Mouse (Mus musculus) forebrain, embryonic 13.5 days (tissue): ENCODE results near the gene Tmem130. TPM values are rescaled to one million over a fixed set of nuclear protein-coding genes. Genes with fewer than 3 reads are reported as not detected.
"Not testable (repeated sequence)": the region's sequence is repeated elsewhere in the genome, so short reads cannot be mapped to it uniquely, and the experiment has no call there.

Source experiments
- ATAC-seq: fragments of 200-750 bp; cut with Nextera tagmentation; 2 replicates; pipeline ENCODE4 v1.8.0; 2017
- H3K27ac ChIP-seq: fragments of 300-500 bp; sonication (generic); 2 replicates; pipeline ENCODE4 v1.5.1; 2015; ENCODE audit warnings: inconsistent platforms, mild to moderate bottlenecking, moderate library complexity
- H3K27me3 ChIP-seq: fragments of 300-500 bp; sonication (generic); 2 replicates; pipeline ENCODE4 v1.6.1; 2015; ENCODE audit warnings: mild to moderate bottlenecking, inconsistent platforms
- H3K36me3 ChIP-seq: fragments of 300-500 bp; sonication (generic); 2 replicates; pipeline ENCODE4 v1.6.1; 2015; ENCODE audit warnings: mild to moderate bottlenecking, inconsistent platforms; ENCODE audit not compliant: poor library complexity, severe bottlenecking
- H3K4me1 ChIP-seq: fragments of 300-500 bp; sonication (generic); 2 replicates; pipeline ENCODE4 v1.6.1; 2015; ENCODE audit warnings: inconsistent platforms
- H3K4me2 ChIP-seq: fragments of 300-500 bp; sonication (generic); 2 replicates; pipeline ENCODE4 v1.6.1; 2015; ENCODE audit warnings: inconsistent platforms, mild to moderate bottlenecking, moderate library complexity
- H3K4me3 ChIP-seq: fragments of 300-500 bp; sonication (generic); 2 replicates; pipeline ENCODE4 v1.5.1; 2015; ENCODE audit warnings: mild to moderate bottlenecking, inconsistent platforms
- H3K9ac ChIP-seq: fragments of 300-500 bp; sonication (generic); 2 replicates; pipeline ENCODE4 v1.6.1; 2015; ENCODE audit warnings: mild to moderate bottlenecking, inconsistent platforms
- H3K9me3 ChIP-seq: fragments of 300-500 bp; sonication (generic); replicated peaks from 2 replicates; pipeline ENCODE4 v1.6.1; 2016; ENCODE audit warnings: inconsistent platforms
- WGBS: fragments of 180-500 bp; shearing (Covaris S2); methylation state at CpG from one replicate; pipeline ENCODE4 v1.1.7; 2015; 5-methylcytosine and 5-hydroxymethylcytosine counted together
- polyA plus RNA-seq: library from polyadenylated mRNA; unstranded; fragments of >200 nt; fragmentation: Nextera tagmentation; extraction: Ambion mirVana; gene quantifications from 2 replicates; pipeline ENCODE4 v1.2.1, GENCODE M21; 2015

Gene Tmem130
- polyA plus RNA-seq, 1 experiment from 2014 or later, result 79.2 TPM

- H3K4me3 ChIP-seq, result peak within 1 kb of the TSS; percentile 81
- peaks cover 18% of the 10 kb centered on the region for H3K36me3 ChIP-seq
- peak within 1 kb of the TSS; percentile 94 for H3K9ac ChIP-seq
- H3K9me3 ChIP-seq, H3K27me3 ChIP-seq: not testable (repeated sequence)
- H3K4me2 ChIP-seq, result peak within 1 kb of the TSS; percentile 83
- peak; percentile 8; the same call in 1 of the 2 replicates for ATAC-seq
- WGBS, result 80% methylated on average over 13 of the region's 15 CpGs
- peak within 1 kb of the TSS; percentile 95 for H3K27ac ChIP-seq
- peaks cover 17% of the 10 kb centered on the region for H3K4me1 ChIP-seq
Measured at GRCm38 (mm10) chr5:144767106-144767798, 5.6 kb upstream of the Tmem130 start, which contains the start of gene Trrap. Gene Trrap (plus strand): TSS chr5:144767732.

GRCm38 (mm10) chr5:144766646-144767045 lies 5.0 kb upstream of the Tmem130 start:
- H3K4me2 ChIP-seq, result no peak overlapping the region
- ATAC-seq, result no peak
- WGBS, result 87% methylated on average over 11 of the region's 11 CpGs
- H3K9ac ChIP-seq, result no peak overlapping the region
- no peak overlapping the region for H3K27ac ChIP-seq
- peaks cover 17% of the 10 kb centered on the region for H3K4me1 ChIP-seq
- H3K27me3 ChIP-seq, result peaks cover 13% of the 10 kb centered on the region
- H3K36me3 ChIP-seq, result peaks cover 12% of the 10 kb centered on the region
- H3K9me3 ChIP-seq, result no peaks in the 10 kb centered on the region
- no peak overlapping the region for H3K4me3 ChIP-seq

- H3K36me3 ChIP-seq, result peaks cover 6% of the 10 kb centered on the region
- no peak overlapping the region for H3K4me3 ChIP-seq
- peaks cover 19% of the 10 kb centered on the region for H3K27me3 ChIP-seq
- no peaks in the 10 kb centered on the region for H3K9me3 ChIP-seq
- no peak overlapping the region for H3K4me2 ChIP-seq
- ATAC-seq, result no peak
- 82% methylated on average over 7 of the region's 7 CpGs for WGBS
- H3K27ac ChIP-seq, result no peak overlapping the region
- H3K9ac ChIP-seq, result no peak overlapping the region
- H3K4me1 ChIP-seq, result peaks cover 23% of the 10 kb centered on the region
Measured at GRCm38 (mm10) chr5:144766026-144766425, 4.4 kb upstream of the Tmem130 start.

GRCm38 (mm10) chr5:144758422-144758821 lies 3.2 kb downstream of the Tmem130 start:
- Histone ChIP-seq H3K4me2 (peak overlapping the region; percentile 32), H3K9me3 (no peaks in the 10 kb centered on the region), H3K4me3 (no peak overlapping the region), H3K27ac (peak overlapping the region; percentile 66), H3K27me3 (peaks cover 24% of the 10 kb centered on the region), H3K36me3 (no peaks in the 10 kb centered on the region), H3K9ac (no peak overlapping the region), H3K4me1 (peaks cover 32% of the 10 kb centered on the region)
- ATAC-seq, result peak; percentile 58; the same call in 1 of the 2 replicates
- 3% methylated on average over 8 of the region's 8 CpGs for WGBS

GRCm38 (mm10) chr5:144757402-144757801 lies 4.2 kb downstream of the Tmem130 start:
- Histone ChIP-seq H3K27ac (0 out of 2 replicates have a peak overlapping the region, but pooled peaks have one; percentile 66), H3K27me3 (peaks cover 19% of the 10 kb centered on the region), H3K4me2 (no peak overlapping the region), H3K9ac (no peak overlapping the region), H3K36me3 (no peaks in the 10 kb centered on the region), H3K9me3 (no peaks in the 10 kb centered on the region), H3K4me1 (peaks cover 32% of the 10 kb centered on the region), H3K4me3 (no peak overlapping the region)
- ATAC-seq, result no peak
- WGBS, result 90% methylated on average over 9 of the region's 9 CpGs

- Histone ChIP-seq H3K36me3 (0 out of 2 replicates have a peak, but pooled peaks cover under 1% of the 10 kb centered on the region), H3K4me1 (peaks cover 22% of the 10 kb centered on the region), H3K4me2 (no peak overlapping the region), H3K4me3 (no peak overlapping the region), H3K9me3 (no peaks in the 10 kb centered on the region), H3K27ac (no peak overlapping the region), H3K9ac (no peak overlapping the region), H3K27me3 (peaks cover 2% of the 10 kb centered on the region; the same call in 1 of the 2 replicates)
- no peak for ATAC-seq
- WGBS, result 88% methylated on average over 10 of the region's 10 CpGs
Measured at GRCm38 (mm10) chr5:144755191-144755590, 6.4 kb downstream of the Tmem130 start.

- WGBS, result 68% methylated on average over 7 of the region's 7 CpGs
- H3K9me3 ChIP-seq, result no peaks in the 10 kb centered on the region
- no peak overlapping the region for H3K9ac ChIP-seq
- H3K36me3 ChIP-seq, result peaks cover 19% of the 10 kb centered on the region; the same call in 1 of the 2 replicates
- H3K4me1 ChIP-seq, result peaks cover 8% of the 10 kb centered on the region; the same call in 1 of the 2 replicates
- H3K4me2 ChIP-seq, result no peak overlapping the region
- H3K27me3 ChIP-seq, result no peaks in the 10 kb centered on the region
- no peak overlapping the region for H3K27ac ChIP-seq
- no peak overlapping the region for H3K4me3 ChIP-seq
- no peak for ATAC-seq
Measured at GRCm38 (mm10) chr5:144753041-144753440, 8.6 kb downstream of the Tmem130 start.

- no peak for ATAC-seq
- 19% methylated on average over 5 of the region's 5 CpGs for WGBS
- no peaks in the 10 kb centered on the region for H3K9me3 ChIP-seq
- H3K4me2 ChIP-seq, result no peak overlapping the region
- peaks cover 19% of the 10 kb centered on the region; the same call in 1 of the 2 replicates for H3K36me3 ChIP-seq
- no peak overlapping the region for H3K4me3 ChIP-seq
- peaks cover 2% of the 10 kb centered on the region; the same call in 1 of the 2 replicates for H3K4me1 ChIP-seq
- H3K27ac ChIP-seq, result no peak overlapping the region
- no peaks in the 10 kb centered on the region for H3K27me3 ChIP-seq
- no peak overlapping the region for H3K9ac ChIP-seq
Measured at GRCm38 (mm10) chr5:144752432-144752831, 9.2 kb downstream of the Tmem130 start.

GRCm38 (mm10) chr5:144737101-144737500 lies 24.5 kb downstream of the Tmem130 start:
- Histone ChIP-seq H3K9ac (no peak overlapping the region), H3K4me3 (no peak overlapping the region), H3K36me3 (peaks cover 9% of the 10 kb centered on the region; the same call in 1 of the 2 replicates), H3K4me1 (no peaks in the 10 kb centered on the region), H3K27me3 (no peaks in the 10 kb centered on the region), H3K27ac (no peak overlapping the region), H3K4me2 (no peak overlapping the region), H3K9me3 (no peaks in the 10 kb centered on the region)
- no peak for ATAC-seq
- WGBS, result 91% methylated on average over 14 of the region's 14 CpGs

- no peak overlapping the region for H3K4me3 ChIP-seq
- no peaks in the 10 kb centered on the region for H3K27me3 ChIP-seq
- peak; percentile 79 for ATAC-seq
- no peak overlapping the region for H3K9ac ChIP-seq
- no peak overlapping the region for H3K4me2 ChIP-seq
- no peaks in the 10 kb centered on the region for H3K9me3 ChIP-seq
- no peak overlapping the region for H3K27ac ChIP-seq
- H3K4me1 ChIP-seq, result no peaks in the 10 kb centered on the region
- no peaks in the 10 kb centered on the region; the same call in 1 of the 2 replicates for H3K36me3 ChIP-seq
- 27% methylated on average over 8 of the region's 8 CpGs for WGBS
Measured at GRCm38 (mm10) chr5:144734949-144735348, 26.7 kb downstream of the Tmem130 start.

GRCm38 (mm10) chr5:144733953-144734352 lies 27.7 kb downstream of the Tmem130 start:
- Histone ChIP-seq H3K9me3 (no peaks in the 10 kb centered on the region), H3K27me3 (peaks cover 5% of the 10 kb centered on the region), H3K36me3 (no peaks in the 10 kb centered on the region; the same call in 1 of the 2 replicates), H3K4me1 (no peaks in the 10 kb centered on the region), H3K4me2 (no peak overlapping the region), H3K4me3 (no peak overlapping the region), H3K9ac (no peak overlapping the region), H3K27ac (no peak overlapping the region)
- ATAC-seq, result 0 out of 2 replicates have a peak, but pooled peaks have one; percentile 28
- 29% methylated on average over 4 of the region's 4 CpGs for WGBS

- Histone ChIP-seq H3K4me1 (peaks cover 14% of the 10 kb centered on the region), H3K27ac (no peak overlapping the region), H3K9ac (no peak overlapping the region), H3K27me3 (peaks cover 19% of the 10 kb centered on the region), H3K4me2 (no peak overlapping the region), H3K36me3 (no peaks in the 10 kb centered on the region), H3K9me3 (no peaks in the 10 kb centered on the region), H3K4me3 (no peak overlapping the region)
- WGBS, result 56% methylated on average over 8 of the region's 8 CpGs
- ATAC-seq, result no peak
Measured at GRCm38 (mm10) chr5:144729216-144729615, 32.4 kb downstream of the Tmem130 start.
